Mouse (Mus musculus): Measurements from ENCODE around the gene Siva1.

Siva1 gene

DNA sequence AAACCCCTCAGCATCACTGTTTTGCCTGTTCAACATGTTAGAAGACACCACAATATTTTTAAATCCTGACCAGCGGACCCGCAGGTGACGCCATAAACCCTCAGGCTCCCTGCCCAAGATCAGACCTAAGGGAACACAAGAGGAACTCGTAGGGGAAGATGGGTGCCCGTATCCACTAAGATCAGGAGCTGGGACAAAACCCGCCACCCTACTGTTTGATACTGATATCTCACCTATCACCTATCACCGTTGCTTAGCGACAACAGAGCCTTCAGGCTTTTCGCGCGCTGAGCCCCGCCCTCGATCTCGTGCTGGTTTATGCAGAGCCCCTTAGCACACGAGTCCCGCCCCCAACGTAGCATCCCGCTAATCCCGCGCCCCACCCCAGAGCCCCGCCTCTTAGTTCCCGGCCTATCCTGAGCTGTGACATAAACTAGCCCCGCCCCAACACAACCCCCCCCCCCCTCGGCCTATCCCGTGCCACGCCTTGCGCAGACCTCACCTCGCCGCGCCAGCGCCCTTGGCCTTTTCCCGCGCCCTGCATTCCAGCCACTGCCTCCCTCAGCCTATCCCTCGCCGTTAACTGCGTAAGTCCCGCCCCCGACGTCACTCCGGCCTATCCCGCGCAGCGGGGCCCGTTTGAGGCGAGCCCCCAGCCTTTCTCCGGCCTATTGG, at the start of gene Siva1:
Siva1 (plus strand) TSS at position 500 of the 675 bp plus-strand sequence.
- peak; percentile 99 for DNase-seq

DNA sequence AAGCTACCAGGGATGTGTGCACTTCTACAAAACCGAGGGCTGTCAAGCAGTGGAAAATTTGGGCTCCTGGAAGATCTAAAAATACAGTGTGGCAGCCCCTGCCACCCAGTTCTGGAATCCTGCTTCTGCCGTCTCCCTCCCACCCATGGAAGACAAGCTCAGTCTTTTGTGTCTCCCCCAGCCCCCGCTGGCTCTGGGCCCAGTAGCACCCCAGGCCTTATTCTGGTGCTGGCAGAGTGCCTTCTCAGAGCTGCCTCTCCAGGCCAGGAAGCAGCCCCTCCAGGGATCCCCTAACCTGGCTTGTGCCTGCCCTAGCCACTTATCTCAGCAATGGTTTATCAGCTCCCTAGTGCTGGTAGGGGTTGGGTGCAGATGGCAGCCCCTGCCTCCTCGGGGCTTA, 49.5 kb upstream of the Siva1 start:
- DNase-seq, result no peak

DNA sequence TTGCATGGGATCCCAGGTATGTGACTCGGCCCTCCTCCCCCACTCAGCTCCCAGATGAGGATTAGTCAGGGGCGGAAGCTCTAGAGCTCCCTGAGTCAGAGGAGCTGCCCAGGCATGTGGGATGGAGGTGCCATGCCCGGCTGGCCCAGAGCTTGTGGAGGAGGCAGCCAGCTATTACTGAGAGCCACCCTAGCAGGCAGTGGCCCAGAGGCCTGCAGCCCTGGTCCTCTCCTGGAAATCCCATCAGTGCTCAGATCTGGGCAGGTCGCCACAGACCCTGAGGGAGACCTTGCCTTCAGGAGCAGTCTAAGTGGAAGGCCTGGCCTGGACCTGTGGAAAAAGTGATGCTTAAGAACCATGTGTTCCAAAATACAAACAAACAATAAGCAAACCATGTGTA, 48.9 kb upstream of the Siva1 start:
- no peak for DNase-seq

DNA sequence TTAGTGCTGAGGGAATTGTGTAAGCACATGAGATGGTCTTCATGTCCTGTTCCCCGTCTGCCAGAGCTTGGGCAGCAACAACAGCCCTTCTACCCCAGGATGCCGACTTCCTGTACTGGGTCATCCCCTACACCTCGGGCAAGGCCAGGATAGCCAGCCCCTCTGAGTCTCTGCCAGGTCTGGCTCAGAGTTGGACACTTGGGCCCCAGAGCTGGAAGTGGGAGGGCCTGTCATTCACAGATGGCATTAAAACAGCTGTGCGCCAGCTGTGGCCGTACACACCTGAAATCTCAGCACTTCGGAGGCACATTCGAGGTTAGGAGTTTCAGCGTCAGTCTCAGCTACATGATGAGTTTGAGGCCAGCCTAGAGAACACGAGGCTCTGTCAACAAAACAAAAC, 48.0 kb upstream of the Siva1 start:
- no peak for DNase-seq

DNA sequence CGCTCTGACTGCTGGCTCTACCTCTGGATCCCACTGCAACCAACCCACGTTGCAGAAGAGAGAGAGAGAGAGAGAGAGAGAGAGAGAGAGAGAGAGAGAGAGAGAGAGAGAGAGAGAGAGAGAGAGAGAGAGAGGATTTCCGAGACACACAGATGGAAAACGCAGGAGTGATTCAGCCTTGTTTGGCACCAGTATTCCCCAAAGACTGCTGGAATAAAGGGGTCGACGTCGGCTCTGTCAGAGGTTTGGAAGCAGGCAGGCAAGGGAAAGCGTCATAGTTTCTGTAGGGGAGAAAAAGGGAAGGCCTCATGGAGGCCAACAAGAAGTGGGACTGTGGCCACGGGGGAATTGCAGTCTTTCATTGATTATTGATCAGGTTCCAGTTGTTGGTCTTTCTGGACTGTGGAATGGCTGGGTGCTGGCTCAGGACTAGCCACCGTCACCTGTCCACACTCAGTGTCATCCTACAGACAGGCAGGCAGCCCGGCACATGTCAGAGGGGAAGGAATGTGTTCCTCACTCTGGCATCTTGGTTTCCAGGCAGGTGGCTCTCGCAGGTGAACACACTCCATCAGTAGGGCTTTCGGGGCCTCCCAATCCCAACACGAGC, 47.5 kb upstream of the Siva1 start:
- DNase-seq, result no peak

DNA sequence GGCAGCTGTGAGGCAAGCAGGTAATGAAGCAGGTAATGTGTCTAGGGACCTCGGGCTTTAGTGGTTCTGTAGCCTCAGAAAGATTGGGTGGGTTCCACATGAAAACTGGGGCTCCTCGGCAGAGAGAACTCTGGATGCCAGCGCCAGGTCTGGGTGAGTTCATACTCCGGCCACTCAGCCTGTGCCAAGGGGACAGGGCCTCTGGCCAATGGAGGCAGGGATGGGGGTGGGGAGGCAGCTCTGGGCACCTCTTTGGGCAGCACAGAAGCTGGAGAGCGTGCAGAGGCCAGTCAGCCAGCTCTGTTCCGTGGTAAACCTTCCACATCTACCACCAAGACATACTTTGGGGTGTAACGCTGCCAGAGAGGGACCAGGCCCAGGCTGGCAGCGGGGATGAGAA, 46.9 kb upstream of the Siva1 start:
- no peak for DNase-seq

DNA sequence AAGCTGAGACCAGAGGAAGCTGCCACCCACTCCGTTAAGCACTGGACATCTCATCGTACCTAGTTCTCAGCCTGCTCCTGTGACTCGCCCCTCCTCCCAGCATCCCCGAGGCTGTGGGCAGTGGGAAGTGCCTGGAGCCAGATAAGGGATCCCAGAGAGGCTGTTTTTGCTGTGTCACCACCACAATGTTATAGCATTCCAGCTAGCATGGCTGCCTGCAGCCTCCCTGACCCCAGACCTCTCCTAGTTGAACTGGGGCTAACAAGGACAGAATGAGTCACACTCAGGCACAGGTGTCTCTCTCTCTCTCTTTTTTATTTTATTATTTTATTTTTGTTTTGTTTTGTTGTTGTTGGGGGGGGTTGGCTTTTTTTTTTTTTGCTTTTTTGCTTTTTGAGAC, 45.3 kb upstream of the Siva1 start:
- DNase-seq, result no peak

DNA sequence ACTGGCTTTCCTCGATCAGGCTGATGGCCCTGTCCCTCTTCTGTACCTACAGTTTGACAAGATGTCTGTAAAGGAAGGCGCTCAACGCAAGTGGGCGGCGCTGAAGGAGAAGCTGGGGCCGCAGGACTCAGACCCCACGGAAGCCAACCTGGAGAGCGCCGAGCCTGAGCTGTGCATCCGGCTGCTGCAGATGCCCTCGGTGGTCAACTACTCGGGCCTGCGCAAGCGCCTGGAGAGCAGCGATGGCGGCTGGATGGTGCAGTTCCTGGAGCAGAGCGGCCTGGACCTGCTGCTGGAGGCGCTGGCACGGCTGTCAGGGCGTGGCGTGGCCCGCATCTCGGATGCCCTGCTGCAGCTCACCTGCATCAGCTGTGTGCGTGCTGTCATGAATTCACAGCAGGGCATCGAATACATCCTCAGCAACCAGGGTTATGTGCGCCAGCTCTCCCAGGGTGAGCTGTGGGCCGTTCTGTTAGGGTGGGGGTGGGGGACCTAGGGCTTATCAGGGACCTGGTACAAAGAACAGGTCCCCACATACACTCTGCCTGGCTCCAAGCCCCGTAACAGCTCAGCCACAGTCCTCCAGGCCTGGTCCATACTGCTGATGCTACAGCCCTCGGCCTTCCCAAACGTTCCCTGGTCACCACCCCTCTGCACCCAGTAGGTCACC, 44.4 kb upstream of the Siva1 start:
- DNase-seq, result no peak

DNA sequence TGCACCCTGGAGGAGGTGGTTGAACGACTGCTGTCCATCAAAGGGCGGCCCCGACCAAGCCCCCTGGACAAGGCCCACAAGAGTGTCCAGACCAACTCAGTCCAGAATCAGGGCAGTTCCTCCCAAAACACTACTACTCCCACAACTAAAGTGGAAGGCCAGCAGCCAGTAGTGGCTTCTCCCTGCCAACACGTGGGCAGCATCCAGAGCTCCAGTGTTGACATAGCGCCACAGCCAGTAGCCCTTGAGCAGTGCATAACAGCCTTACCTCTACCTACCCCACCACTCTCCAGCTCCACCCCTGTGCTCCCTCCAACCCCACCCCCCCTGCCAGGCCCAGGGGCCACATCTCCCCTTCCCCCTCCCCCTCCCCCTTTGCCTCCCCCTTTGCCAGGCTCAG, 40.5 kb upstream of the Siva1 start:
- peak; percentile 76 for DNase-seq

DNA sequence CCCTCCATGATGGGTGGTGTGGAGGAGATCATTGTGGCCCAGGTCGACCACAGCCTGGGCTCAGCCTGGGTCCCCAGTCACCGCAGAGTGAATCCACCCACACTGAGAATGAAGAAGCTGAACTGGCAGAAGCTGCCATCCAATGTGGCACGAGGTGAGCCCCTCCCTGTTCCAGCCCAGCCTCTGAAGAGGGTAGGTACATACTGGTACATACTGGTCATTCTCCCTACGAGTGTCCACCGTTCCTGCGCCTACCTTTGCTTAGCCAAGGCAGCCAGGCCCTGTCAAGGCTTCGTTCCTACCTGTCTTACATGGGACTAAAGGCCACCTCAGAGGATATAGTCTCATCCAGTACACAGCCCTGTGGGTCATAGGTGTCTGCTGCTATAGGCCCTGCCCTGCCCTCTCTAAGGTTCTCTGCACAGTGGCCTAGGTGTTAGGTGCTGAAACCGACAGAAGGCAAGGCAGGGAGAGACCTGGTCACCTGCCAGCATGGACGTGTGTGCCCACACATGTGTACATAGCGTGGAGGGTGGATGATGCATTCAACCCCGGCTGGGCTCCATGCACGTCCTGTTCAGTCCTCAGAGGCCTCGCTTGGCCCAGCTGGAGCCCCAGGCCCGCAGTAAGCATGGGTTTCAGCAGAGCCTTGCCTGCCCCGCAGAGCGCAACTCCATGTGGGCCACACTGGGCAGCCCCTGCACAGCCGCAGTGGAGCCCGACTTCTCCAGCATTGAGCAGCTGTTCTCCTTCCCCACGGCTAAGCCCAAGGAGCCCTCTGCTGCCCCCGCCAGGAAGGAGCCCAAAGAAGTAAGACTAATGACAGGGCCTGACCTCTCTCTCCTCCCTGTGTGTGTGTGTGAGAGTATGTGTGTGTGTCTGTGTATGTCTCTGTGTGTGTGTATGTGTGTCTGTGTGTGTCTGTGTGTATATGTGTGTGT, 39.5 kb upstream of the Siva1 start:
- DNase-seq, result peak; percentile 68

DNA sequence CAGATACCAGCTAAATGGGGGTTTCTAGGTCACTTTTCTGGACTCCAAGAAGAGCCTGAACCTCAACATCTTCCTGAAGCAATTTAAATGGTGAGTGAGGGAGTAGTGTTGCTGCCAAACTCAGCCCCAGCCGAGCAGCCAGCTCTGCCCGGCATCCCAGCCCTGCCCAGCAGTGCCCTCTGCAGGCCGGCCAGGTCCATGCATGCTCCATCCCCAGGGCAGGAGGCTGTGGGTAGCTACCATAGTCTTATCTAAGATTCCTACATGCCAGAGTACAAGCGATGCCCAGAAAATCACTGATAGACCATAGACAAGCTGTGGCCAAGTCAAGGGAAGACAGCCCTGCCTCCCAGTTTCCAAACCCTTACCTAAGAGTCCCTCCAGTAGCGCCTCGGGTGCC, 38.7 kb upstream of the Siva1 start:
- peak; percentile 80 for DNase-seq

DNA sequence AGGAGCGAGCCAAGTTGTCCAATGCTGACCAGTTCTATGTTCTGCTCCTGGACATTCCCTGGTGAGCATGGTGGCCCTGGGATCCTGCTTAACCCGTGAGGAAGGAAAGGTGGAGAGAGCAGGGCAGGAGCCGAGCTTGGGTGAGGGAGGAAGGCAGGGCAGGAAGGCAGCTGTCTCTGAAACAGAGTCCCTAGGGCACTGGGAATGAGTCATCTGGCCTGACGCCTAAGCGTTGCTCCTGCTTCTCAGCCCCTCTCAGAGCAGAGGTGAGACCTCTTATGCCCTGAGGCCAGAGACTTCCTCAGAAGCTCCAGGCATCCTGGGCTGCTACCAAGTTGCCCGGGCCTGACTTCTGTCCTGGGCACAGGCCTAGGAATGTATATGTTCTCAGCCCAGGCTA, 37.5 kb upstream of the Siva1 start:
- no peak for DNase-seq

DNA sequence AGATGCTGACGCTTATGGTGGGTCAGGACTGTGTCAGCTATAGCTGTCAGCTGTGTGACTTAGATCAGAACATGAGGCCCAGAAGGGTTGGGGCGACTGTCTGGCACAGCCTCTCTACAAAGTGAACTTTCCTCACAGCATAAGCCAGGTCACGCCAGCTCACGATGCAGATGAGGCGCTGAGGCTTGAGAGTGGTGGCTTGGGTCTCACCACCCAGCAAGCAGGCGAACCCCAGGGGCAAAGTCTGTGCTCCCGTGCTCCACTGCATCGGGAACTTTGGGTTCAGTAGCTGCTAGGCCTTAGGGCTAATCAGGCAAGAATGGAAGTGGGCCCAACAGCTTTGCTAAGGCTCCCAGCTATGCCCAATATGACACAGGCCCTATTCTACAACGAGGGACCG, 35.4 kb upstream of the Siva1 start:
- no peak for DNase-seq

DNA sequence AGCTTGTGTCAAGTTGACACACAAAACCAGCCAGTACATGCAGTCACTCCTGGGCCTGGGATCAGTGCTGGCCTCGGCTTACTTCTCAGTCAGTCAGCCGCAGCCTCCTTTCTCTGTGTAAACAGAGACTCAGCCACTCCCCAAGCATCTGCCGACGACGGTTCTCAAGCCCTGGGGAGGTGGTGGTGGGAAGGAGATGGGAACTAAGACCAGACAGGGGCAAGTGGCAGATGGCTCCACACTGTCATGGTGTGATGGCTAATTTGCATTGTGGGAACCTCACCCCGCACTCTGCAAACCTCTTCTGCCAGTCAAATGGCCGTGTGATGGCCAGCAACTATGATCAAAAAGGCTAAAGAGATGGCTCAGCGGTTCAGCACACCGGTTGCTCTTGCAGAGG, 27.8 kb upstream of the Siva1 start:
- DNase-seq, result no peak

DNA sequence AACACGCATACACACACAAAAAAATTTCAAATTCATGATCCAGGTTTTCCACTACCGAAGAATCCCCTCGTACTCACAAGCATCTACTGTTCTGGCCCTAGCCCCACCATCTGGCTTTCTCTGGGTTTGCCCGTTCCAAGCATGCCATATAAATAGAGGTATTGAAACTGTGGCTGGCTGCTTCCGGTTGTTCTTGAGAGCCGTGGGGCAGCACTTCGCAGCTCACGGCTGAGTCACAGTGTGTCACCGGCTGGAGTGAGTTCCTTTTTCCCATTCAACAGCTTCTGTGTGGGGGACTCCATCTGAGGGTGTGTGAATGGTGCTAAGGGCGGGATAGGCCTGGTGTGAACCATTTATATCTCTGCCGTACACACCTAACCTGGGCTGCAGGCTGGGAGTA, 27.3 kb upstream of the Siva1 start:
- peak; percentile 58 for DNase-seq

DNA sequence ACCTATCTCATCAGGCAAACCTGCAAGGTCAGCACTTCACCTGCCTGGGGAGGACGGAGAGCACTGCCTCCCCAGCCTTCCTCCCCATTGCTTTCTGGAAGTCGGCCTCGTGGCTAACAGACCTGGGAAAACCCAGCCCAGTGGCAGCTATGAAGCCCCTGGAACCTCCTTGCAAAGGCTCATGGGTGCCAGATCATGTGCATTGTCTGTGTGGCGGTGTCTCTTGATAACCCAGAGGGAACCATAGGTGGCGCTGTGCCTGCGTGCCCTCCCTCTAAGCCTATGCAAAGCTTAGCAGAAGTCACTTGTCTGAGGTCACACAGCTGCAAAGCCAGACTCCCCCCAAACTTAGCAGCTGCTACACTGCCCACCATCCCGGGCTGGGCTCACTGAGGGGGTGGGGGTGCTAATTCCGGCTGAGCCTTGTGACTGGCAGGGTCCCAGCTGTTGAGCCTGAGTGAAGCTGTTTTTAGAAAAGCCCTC, 26.5 kb upstream of the Siva1 start:
- peak; percentile 87 for DNase-seq

DNA sequence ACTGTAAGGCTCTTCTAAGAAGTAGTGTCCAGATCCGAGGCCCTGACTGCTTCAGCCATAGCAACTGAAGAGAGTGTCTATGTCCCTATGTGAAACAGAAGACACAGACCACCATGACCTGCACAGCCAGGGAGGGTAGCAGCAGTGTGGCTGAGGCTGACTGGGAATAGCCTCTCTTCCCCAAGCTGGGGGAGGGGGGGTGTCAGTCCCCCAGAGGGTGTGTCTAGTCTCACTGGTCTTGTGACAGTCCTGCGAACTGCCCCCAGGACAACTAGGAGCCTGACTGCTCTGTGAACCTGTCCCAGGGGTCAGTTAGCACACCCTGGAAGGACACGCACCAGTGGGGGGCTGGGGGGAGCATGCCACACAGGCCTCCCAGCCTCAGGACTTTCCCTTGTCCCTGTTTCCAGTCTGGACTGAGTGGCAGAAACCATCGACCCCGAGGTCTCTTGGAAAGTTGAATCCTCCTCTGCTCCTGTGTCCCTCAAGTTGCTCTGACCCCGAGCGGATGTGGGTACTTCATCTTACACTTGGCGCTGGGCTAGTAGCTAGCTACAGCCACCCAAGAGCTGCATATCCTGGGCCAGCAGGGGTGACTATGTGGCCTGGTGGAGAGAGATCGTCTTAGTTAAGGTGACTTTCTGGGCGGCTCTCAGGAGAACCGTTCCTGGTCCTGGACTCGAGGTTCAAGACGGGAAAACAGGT, 25.3 kb upstream of the Siva1 start:
- DNase-seq, result no peak

DNA sequence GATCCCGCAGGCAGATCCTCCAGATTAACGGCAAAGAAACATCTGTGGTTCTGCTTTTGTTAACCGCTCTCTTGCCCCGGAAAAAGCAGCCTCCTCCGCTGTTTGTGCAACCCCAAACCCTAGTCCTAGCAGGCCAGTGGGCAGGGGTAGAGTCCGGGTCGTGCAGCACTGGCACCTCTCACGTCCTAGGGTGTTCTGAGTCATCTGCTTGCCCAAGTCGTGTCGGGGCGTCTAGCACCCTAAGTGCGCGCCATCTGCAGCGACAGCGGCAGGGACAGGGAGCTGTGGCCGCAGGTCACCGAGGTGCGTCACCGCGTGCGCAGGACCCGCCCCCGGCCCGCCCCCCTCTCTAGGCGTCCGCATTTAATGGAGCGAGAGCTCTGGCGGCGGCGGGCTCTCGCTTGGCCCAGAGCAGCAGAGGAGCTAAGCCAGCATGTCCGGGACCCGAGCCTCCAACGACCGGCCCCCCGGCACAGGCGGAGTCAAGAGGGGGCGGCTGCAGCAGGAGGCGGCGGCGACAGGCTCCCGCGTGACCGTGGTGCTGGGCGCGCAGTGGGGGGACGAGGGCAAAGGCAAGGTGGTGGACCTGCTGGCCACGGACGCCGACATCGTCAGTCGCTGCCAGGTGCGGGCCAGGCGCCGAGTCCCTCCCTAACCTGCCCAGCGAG, 24.7 kb upstream of the Siva1 start, which contains the start of gene Adssl1:
Adssl1 (plus strand) TSS at position 360 of the 668 bp plus-strand sequence.
- DNase-seq, result peak; percentile 68

DNA sequence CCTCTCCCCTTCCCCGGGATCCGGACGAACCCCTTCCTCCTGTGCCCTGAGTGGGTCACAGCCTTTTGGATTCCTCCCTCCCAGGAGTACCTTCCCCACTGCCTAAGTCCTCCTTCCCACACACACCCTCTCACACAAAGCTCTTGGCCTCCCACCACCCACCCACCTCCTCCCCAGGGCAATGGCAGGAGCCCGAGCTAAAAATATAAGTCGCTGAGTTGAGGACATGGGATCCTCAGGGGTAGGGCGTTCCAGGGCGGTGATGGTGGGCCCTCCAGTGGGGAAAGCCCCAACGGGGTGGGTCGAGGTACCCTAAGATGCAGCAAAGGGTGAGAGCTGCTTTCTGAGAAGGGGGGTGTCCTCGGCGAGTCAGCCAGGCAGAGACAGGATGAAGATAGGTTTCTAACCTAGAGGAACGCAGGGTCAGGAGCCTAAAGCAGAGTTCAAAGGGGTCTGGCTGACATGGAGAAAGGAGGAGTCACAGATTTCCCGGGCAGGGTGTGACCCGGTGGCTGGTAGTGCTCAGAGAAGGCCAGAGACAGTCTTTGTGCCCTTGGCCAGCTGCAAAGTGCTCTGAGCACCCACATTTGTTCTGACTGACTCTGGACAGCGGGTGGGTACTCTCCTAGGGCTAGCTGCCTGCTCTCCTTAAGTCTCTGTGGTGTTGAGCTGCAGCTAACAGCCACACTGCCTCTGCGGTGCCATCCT, 24.0 kb upstream of the Siva1 start:
- no peak for DNase-seq

DNA sequence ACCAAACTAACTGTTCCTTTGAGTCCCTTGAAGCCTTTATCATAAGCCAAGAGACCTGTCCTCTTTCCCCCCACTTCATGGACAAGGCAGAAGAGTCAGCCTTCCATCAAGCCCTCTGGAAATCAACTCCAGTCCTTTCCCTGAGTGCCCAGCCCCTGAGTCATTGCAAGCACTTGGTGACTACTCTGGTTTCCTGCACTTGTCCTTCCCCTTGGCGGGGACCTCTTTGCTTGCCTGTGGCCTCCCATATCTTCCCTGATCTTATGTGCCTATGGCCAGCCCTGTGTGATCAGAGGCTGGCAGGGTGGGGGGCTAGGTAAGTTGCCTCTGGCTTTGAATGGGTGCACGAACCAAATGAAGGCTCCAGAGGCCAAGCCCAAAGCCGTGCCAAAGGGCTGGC, 22.6 kb upstream of the Siva1 start:
- DNase-seq, result no peak

DNA sequence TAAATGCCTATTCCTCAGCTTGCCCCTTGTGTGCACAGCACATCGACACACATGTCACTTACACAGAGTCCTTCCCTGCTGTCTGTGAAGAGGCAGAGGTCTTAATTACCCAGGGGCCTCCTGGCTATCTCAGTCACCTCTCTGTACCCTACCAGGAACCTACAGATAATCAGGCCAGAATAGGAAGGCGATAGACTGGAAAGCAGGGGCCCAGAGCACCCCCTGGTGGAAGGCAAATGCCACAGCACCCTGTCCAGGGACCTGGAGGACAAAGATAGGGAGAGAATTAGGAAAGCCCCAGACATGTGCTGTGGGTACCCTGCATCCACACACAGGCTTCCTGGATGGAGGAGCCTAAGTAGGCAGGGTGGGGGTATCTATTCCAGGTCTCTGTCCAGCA, 20.7 kb upstream of the Siva1 start:
- DNase-seq, result peak; percentile 70
